Mouse (Mus musculus): ENCODE results near the gene Phlda3. TPM values are rescaled to one million over a fixed set of nuclear protein-coding genes. Genes with fewer than 3 reads are reported as not detected.

The Phlda3 gene
- polyA plus RNA-seq, 1 experiment from 2014 or later, result 19.3 TPM

DNA sequence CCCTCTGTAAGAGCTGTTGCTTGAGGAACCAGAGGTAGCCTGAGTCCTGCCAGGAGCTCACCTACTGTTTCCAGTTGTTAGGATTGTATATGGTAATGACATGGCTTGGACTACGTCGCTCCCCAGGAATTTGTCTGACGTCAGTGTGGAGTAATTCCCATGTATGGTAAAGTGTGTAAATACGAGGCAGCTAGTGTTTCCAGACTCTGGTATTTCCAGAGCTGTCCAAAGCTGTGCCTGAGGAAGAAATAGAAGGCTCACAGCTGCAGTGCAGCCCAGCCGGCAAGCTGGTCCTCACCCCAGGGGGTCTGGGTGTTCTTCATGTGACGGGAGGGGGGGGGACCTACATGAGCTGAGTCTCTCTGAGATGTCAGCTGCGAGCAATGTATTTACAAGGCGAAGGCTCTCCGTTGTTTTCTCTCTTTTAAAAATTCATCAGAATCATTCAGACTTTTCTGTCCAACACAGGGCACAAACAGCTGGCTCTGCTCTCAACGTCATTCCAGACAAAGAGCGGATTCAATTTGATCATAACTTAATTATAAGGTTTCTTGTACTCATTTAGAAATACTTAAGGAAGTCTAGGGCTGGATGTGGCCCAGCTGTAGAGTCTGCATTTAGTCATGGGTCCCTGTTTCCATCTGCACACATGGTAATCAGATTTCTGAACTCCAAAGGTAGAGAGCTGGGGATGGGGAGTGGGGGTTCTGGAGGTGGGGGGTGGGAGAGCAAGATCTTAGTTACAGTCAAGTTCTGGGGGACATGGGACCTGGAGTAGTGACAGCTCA is 33.8 kb upstream of the Phlda3 start:
- Histone ChIP-seq H3K4me1 (replicated peaks) (peaks cover 78% of the 10 kb centered on the region), H3K27ac (peak overlapping the region; percentile 76), H3K4me3 (0 out of 2 replicates have a peak overlapping the region, but pooled peaks have one; percentile 2), H3K36me3 (no peaks in the 10 kb centered on the region), H3K9me3 (no peaks in the 10 kb centered on the region), H3K27me3 (ENCODE audit: insufficient read depth, poor library complexity, severe bottlenecking) (peaks cover 21% of the 10 kb centered on the region)
- peak; percentile 41 for DNase-seq (ENCODE audit: low spot score)
- 53% methylated on average over 11 of the region's 11 CpGs for WGBS

- Histone ChIP-seq H3K27ac (peak overlapping the region; percentile 81), H3K4me3 (no peak overlapping the region; the same call in 1 of the 2 replicates), H3K27me3 (ENCODE audit: insufficient read depth, poor library complexity, severe bottlenecking) (peaks cover 15% of the 10 kb centered on the region), H3K4me1 (replicated peaks) (peaks cover 74% of the 10 kb centered on the region), H3K36me3 (no peaks in the 10 kb centered on the region), H3K9me3 (no peaks in the 10 kb centered on the region)
- WGBS, result 25% methylated on average over 6 of the region's 7 CpGs
- DNase-seq (ENCODE audit: low spot score), result no peak
Measured at GRCm38 (mm10) chr1:135734225-135734937, 31.5 kb upstream of the Phlda3 start.

DNA sequence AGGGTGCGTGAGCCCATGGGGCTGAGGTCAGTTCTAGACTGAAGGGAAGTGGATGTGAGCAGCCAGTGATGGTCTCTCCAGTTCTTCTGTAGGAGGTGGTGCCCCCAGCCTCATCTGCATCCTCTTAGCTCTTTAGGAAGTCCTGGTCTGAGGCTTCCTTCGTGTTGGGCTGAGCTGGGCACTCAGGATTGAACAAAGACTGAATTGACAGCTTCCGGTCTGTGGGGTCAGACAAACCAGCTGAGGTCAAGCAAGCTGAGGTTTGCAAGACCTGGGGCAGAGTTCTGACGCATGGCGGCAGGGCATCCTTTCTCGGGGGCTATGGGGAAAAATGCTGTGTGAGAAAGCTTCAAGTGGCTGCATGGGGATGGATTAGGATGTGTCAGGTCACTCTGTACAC is 30.5 kb upstream of the Phlda3 start:
- Histone ChIP-seq H3K27ac (peak overlapping the region; percentile 81), H3K4me1 (replicated peaks) (peaks cover 71% of the 10 kb centered on the region), H3K27me3 (ENCODE audit: insufficient read depth, poor library complexity, severe bottlenecking) (peaks cover 7% of the 10 kb centered on the region), H3K36me3 (no peaks in the 10 kb centered on the region), H3K9me3 (no peaks in the 10 kb centered on the region), H3K4me3 (no peak overlapping the region)
- 17% methylated on average over 6 of the region's 6 CpGs for WGBS
- peak; percentile 69 for DNase-seq (ENCODE audit: low spot score)

- DNase-seq (ENCODE audit: low spot score), result no peak
- Histone ChIP-seq H3K36me3 (peaks cover 30% of the 10 kb centered on the region), H3K27ac (no peak overlapping the region), H3K4me3 (no peak overlapping the region), H3K4me1 (replicated peaks) (peaks cover 29% of the 10 kb centered on the region), H3K9me3 (no peaks in the 10 kb centered on the region), H3K27me3 (ENCODE audit: insufficient read depth, poor library complexity, severe bottlenecking) (no peaks in the 10 kb centered on the region)
- 88% methylated on average over 7 of the region's 7 CpGs for WGBS
Measured at GRCm38 (mm10) chr1:135744987-135745386, 20.9 kb upstream of the Phlda3 start.

DNA sequence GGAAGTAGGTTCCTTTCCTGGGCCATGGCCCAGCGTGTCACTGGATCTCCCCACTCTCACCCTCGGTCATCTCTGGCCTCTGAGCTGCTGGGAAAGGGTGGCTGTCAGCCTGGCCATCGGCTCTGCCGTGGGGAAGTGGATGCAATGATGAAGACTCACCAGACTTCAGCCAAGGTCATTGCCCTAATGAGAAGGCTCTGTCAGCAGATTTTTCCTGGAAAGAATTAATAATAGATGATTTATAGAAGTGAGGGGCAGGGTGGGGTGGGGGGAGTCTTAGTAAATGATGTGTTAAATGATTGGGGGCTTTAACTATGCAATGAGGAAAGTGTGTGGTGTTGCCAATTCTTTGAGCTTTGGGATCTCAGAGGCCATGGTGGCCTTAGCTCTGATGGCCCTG is 19.7 kb upstream of the Phlda3 start:
- no peak for DNase-seq (ENCODE audit: low spot score)
- WGBS, result 87% methylated on average over 4 of the region's 4 CpGs
- H3K27ac ChIP-seq, result no peak overlapping the region
- peaks cover 41% of the 10 kb centered on the region for H3K36me3 ChIP-seq
- no peaks in the 10 kb centered on the region; the same call in 1 of the 2 replicates for H3K27me3 ChIP-seq (ENCODE audit: insufficient read depth, poor library complexity, severe bottlenecking)
- H3K9me3 ChIP-seq, result no peaks in the 10 kb centered on the region
- no peak overlapping the region for H3K4me3 ChIP-seq
- H3K4me1 ChIP-seq (replicated peaks), result peaks cover 21% of the 10 kb centered on the region

- DNase-seq (ENCODE audit: low spot score), result peak; percentile 94
- WGBS, result 12% methylated on average over 10 of the region's 10 CpGs
- H3K9me3 ChIP-seq, result no peaks in the 10 kb centered on the region
- peaks cover 27% of the 10 kb centered on the region for H3K36me3 ChIP-seq
- peak overlapping the region; percentile 62 for H3K27ac ChIP-seq
- H3K27me3 ChIP-seq (ENCODE audit: insufficient read depth, poor library complexity, severe bottlenecking), result peaks cover 21% of the 10 kb centered on the region
- H3K4me1 ChIP-seq (replicated peaks), result peaks cover 11% of the 10 kb centered on the region; the same call in 1 of the 2 replicates
- H3K4me3 ChIP-seq, result no peak overlapping the region
Measured at GRCm38 (mm10) chr1:135752737-135753348, 13.1 kb upstream of the Phlda3 start.

- WGBS, result 62% methylated on average over 9 of the region's 9 CpGs
- H3K36me3 ChIP-seq, result peaks cover 16% of the 10 kb centered on the region
- H3K4me3 ChIP-seq, result no peak overlapping the region
- no peak overlapping the region for H3K27ac ChIP-seq
- peaks cover 5% of the 10 kb centered on the region; the same call in 1 of the 2 replicates for H3K4me1 ChIP-seq (replicated peaks)
- peaks cover 21% of the 10 kb centered on the region for H3K27me3 ChIP-seq (ENCODE audit: insufficient read depth, poor library complexity, severe bottlenecking)
- no peaks in the 10 kb centered on the region for H3K9me3 ChIP-seq
- DNase-seq (ENCODE audit: low spot score), result no peak
Measured at GRCm38 (mm10) chr1:135755287-135755686, 10.6 kb upstream of the Phlda3 start.

- 88% methylated on average over 3 of the region's 3 CpGs for WGBS
Measured at GRCm38 (mm10) chr1:135755913-135756312, 10.0 kb upstream of the Phlda3 start.

DNA sequence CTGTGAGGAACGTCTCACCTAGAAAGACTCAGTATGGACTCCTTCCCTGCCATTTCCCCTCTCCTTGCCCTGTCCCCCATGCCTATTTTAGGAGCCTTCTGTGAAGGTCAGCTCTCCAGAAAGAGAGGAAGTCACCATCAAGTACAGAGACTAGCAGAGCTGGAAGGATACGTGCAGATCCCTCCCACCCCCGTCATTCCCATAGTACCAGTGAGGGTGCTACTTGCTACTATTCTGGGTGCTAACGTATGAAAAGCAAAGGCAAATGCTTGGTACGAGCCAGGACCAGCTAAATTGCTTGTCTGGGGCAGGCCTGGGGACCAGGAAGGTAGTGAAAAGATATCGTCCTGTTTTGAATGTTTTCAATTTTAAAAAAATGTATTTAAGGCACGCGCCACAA is 8.6 kb upstream of the Phlda3 start:
- Histone ChIP-seq H3K27ac (no peak overlapping the region), H3K4me1 (replicated peaks) (peaks cover 5% of the 10 kb centered on the region; the same call in 1 of the 2 replicates), H3K9me3 (no peaks in the 10 kb centered on the region), H3K4me3 (no peak overlapping the region), H3K36me3 (no peaks in the 10 kb centered on the region), H3K27me3 (ENCODE audit: insufficient read depth, poor library complexity, severe bottlenecking) (peaks cover 21% of the 10 kb centered on the region)
- WGBS, result 78% methylated on average over 8 of the region's 8 CpGs
- DNase-seq (ENCODE audit: low spot score), result no peak

More at GRCm38 (mm10) chr1:135755913-135756312, 10.0 kb upstream of the Phlda3 start:
- Histone ChIP-seq H3K4me3 (no peak overlapping the region), H3K9me3 (no peaks in the 10 kb centered on the region), H3K4me1 (replicated peaks) (peaks cover 5% of the 10 kb centered on the region; the same call in 1 of the 2 replicates), H3K27me3 (ENCODE audit: insufficient read depth, poor library complexity, severe bottlenecking) (peaks cover 21% of the 10 kb centered on the region), H3K36me3 (peaks cover 10% of the 10 kb centered on the region), H3K27ac (no peak overlapping the region)
- DNase-seq (ENCODE audit: low spot score), result no peak

- no peaks in the 10 kb centered on the region for H3K36me3 ChIP-seq
- H3K4me1 ChIP-seq (replicated peaks), result peaks cover 8% of the 10 kb centered on the region
- H3K9me3 ChIP-seq, result no peaks in the 10 kb centered on the region
- H3K27me3 ChIP-seq (ENCODE audit: insufficient read depth, poor library complexity, severe bottlenecking), result peaks cover 28% of the 10 kb centered on the region
- H3K27ac ChIP-seq, result no peak overlapping the region
- no peak overlapping the region for H3K4me3 ChIP-seq
- 63% methylated on average over 4 of the region's 4 CpGs for WGBS
- DNase-seq (ENCODE audit: low spot score), result no peak
Measured at GRCm38 (mm10) chr1:135759685-135760084, 6.2 kb upstream of the Phlda3 start.

GRCm38 (mm10) chr1:135760216-135760615 is 5.7 kb upstream of the Phlda3 start:
- Histone ChIP-seq H3K27me3 (ENCODE audit: insufficient read depth, poor library complexity, severe bottlenecking) (peaks cover 30% of the 10 kb centered on the region), H3K9me3 (no peaks in the 10 kb centered on the region), H3K4me3 (no peak overlapping the region), H3K27ac (no peak overlapping the region), H3K4me1 (replicated peaks) (peaks cover 8% of the 10 kb centered on the region), H3K36me3 (no peaks in the 10 kb centered on the region)
- WGBS, result 72% methylated on average over 8 of the region's 8 CpGs
- DNase-seq (ENCODE audit: low spot score), result no peak

- Histone ChIP-seq H3K4me3 (no peak overlapping the region), H3K4me1 (replicated peaks) (peaks cover 23% of the 10 kb centered on the region), H3K27me3 (ENCODE audit: insufficient read depth, poor library complexity, severe bottlenecking) (peaks cover 31% of the 10 kb centered on the region), H3K9me3 (no peaks in the 10 kb centered on the region), H3K27ac (no peak overlapping the region), H3K36me3 (no peaks in the 10 kb centered on the region)
- no peak for DNase-seq (ENCODE audit: low spot score)
- WGBS, result 90% methylated on average over 5 of the region's 5 CpGs
Measured at GRCm38 (mm10) chr1:135761728-135762127, 4.2 kb upstream of the Phlda3 start.

Measured in hindbrain, embryonic 10.5 days (tissue).